Mouse (Mus musculus) neutrophil, adult 83 days (primary cell): ENCODE results near the gene Spata31d1c. TPM values are rescaled to one million over a fixed set of nuclear protein-coding genes. Genes with fewer than 3 reads are reported as not detected.

Experiments
- total RNA-seq, 2 experiments: library from RNA; stranded (reverse); gene quantifications; one replicate each; pipeline ENCODE4 v1.2.4; 2023

Spata31d1c gene
- total RNA-seq, result not detected

GRCm38 (mm10) chr13:65032758-65033157 lies at the start of gene Spata31d1c:
Spata31d1c (plus strand) TSS chr13:65033058.

DNA sequence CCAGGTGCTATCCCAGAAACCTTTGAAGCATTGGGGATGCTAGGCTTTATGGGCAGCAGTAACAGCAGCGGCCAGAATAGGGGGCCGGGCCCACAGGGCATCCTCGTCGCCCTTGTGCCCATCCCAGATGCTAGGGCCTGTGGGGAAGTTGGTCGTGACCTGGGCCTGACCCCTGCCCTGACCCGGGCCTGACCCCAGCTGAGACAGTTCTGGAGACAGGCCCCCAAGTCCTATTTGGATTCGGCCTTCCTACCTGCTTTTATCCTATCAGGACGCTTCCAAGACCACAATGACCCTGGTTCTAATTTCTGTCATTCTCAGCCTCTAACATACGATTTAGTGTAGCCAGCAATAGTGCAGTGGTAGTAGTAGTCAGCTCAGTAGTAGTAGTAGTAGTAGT lies 19.8 kb downstream of the Spata31d1c start, which contains the start of gene Prss47:
Prss47 (minus strand) TSS at position 101 of the 400 bp plus-strand sequence.

Other genes starting within 250 kb of the Spata31d1c start
- gene Cntnap3, start 129.1 kb upstream of the Spata31d1c start, total RNA-seq, result not detected
- gene Spata31, start 115.7 kb upstream of the Spata31d1c start, total RNA-seq, result not detected
- gene Prss47, start 19.7 kb downstream of the Spata31d1c start, total RNA-seq, result under 1 TPM in 1 of 2 experiments, not detected in 1; 0.44 TPM
- 100 to 1,000 TPM; 173 to 177 TPM for gene Mfsd14b, start 79.9 kb downstream of the Spata31d1c start, total RNA-seq
- not detected for gene Olfr465-ps1, start 105.0 kb downstream of the Spata31d1c start, total RNA-seq
- gene Olfr466, start 117.2 kb downstream of the Spata31d1c start, total RNA-seq, result not detected
- gene Nlrp4f, start 172.9 kb downstream of the Spata31d1c start, total RNA-seq, result not detected
- gene Gm10775, start 226.5 kb downstream of the Spata31d1c start, total RNA-seq, result not detected
- 10 to 100 TPM; 14.0 to 16.0 TPM for gene Zfp369, start 245.8 kb downstream of the Spata31d1c start, total RNA-seq